Mouse (Mus musculus) left cerebral cortex, postnatal 4 days (tissue): ENCODE results near the gene Arfip1. TPM values are rescaled to one million over a fixed set of nuclear protein-coding genes. Genes with fewer than 3 reads are reported as not detected.

Experiments
- DNase-seq: peaks from one replicate; pipeline ENCODE4 v3.0.0-alpha.2; 2022
- intact Hi-C: fragments of 180-260 bp; cut with DNase I; formaldehyde crosslinking; loops from one replicate; pipeline ENCODE4 v1.15.1; 2025
- total RNA-seq, 2 experiments: library from RNA; stranded (reverse); gene quantifications; 2 replicates each; pipeline ENCODE4 v1.2.3; 2021

The Arfip1 gene
- 10 to 100 TPM; 14.8 TPM for total RNA-seq

DNA sequence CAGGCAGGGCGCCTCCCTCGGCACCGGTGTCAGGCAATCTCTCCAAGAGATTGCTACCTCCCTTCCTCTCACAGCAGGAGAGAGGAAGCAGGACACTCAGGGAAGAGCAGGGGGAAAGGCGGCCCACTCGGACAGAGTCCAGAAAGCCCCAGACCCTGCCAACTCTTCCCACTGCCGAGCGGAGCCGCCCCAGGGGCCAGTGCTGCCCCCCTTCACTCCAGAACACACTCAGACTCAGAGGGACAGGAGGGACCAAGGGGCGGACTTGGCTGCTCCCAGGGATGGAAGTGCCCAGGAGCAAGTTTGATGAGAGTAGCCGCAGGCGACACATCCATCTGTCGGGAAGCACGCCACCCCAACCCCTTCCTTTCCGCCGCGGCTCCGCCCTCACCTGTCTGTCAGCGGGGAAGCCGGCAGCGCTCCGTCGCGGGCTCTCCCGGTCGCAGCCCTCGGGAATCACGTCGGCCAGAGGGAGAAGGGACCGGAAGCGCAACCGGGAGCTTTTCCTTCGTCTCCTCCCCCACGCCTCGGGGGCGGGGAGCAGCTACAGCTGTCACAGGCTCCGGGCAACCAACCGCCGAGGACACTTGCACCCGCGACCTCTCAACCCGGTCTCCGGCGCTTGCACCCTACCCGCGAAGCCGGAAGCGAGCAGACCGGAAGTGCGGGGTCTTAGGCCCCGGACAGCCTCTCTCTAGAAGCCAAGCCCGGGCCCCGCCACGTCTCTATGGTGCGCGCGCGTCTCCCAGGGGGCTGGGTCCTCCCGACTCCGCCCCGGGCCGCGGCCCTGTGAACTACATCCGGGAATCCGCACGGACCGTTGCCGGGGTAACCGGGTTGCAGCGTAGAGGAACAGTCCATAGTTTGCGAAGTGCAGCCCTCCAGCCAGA lies at the start of gene Arfip1:
Gene Arfip1 (minus strand): TSS at position 603 of the 890 bp plus-strand sequence.
- DNase-seq: peak; percentile 99
- intact Hi-C loops: no loop called here

DNA sequence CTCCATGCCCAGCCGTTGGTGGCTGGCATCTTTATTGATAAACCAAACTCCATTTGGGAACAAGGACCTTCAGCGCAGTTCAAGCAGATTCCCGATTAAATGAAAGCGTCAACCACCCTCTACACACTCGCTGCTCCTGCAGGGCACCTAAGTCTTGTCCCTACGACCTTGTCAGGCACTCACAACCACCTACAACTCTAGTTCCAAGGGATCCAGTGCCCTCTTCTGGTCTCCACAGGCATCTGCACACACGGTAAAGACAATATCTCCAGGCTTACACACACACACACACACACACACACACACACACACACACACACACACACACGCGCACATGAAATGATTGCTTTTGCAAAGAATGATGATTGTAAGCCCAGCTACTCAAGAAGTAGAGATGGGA lies 49.2 kb upstream of the Arfip1 start:
- no peak for DNase-seq
- intact Hi-C loops: no loop called here

DNA sequence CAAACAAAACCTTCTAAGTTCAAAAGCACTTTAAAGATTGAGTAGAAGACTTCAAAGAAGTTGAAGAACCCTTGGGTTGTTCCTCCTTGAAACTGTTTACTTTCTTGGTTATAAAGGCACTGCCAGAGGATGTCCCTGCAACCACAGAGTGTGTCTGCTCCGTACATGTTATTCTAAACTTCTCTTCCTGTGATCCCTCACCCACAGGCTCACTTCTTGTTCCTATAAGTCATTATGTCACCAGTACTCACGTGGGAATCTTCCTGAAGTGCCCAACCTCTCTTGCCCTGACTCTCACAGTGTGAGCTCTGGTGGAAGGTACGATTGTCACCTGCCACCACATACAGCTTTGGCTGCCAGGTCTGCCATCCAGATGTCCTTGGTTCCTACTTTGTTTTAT lies 39.6 kb upstream of the Arfip1 start:
- intact Hi-C loops: no loop called here
- DNase-seq: no peak

DNA sequence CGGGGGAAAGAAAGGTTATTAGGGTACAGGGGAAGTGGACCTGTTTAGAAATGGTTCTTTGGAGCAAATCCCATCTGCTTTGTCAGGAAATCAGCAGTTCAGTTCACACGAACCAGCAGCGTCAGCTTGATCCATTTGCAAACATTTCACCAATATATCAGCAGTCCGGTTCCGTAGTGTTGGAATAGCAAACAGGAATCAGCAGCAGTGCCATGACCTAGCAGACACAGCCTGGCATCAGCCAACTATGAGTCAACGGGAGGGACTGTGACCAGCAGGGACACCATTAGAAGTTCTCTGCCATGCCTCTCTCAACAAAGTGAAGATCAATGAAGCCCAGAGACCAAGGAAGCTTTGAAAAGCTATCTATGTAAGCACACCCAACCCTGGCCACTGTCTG lies 37.3 kb upstream of the Arfip1 start:
- no peak for DNase-seq
- intact Hi-C loops: loop anchor here (10.0 kb wide), 2 partner anchors 245 to 1505 kb away; no protein-coding TSS in a partner anchor

DNA sequence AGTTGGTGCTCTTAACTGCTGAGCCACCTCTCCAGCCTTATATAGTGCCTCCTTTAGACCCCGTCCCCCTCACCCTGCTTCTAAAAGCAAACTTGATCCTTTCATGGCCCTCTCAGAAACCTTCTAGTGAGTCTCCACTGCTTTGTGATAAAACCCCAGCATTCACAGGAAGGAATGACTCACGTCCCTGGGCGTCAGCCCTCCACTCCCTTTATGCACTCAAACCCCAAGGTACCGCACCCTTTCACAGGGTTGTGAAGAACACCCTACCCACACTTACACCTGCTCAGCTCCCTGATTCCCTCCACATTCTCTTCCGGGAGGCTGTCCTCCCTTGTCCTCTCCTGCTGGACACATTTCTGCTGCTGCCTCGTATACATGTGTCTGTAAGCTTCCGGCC lies 36.6 kb upstream of the Arfip1 start:
- intact Hi-C loops: loop anchor here (10.0 kb wide), 2 partner anchors 246 to 1506 kb away; no protein-coding TSS in a partner anchor
- no peak for DNase-seq

DNA sequence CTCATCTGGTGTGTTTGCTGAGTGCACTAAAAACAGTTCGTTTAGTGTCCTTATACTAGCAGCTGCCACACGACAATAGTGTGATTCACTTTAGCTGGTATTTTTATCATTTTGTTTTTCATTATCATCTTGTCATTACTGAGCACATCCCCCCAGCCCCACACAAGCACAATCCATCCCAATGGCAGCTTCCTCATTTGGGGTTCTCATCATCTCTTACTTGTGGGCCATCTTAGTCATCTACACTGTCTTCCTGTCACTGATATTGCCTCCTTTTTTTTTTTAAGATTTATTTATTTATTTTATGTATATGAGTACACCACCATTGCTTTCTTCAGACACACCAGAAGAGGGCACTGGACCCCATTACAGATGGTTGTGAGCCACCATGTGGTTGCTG lies 36.2 kb upstream of the Arfip1 start:
- no peak for DNase-seq
- intact Hi-C loops: loop anchor here (10.0 kb wide), 2 partner anchors 246 to 1506 kb away; no protein-coding TSS in a partner anchor

DNA sequence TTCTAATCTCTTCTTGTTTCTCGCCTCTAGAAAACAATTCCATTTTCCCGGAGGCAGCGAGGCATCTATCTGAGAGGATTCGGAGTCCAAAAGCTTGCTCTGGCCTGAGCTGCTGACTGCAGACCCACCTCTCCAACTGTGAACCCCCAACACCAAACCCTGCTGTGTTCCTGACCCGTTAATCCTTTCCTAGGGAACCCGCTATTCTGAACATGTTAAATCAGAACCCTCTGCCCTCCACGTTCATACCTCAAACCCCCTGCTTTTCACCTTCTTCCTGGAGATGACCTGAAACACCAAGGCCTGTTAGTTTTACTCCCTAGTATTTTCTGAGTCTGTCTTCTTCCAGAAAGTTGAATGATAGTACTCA lies 33.4 kb upstream of the Arfip1 start:
- intact Hi-C loops: loop anchor here (10.0 kb wide), 2 partner anchors 249 to 1509 kb away; no protein-coding TSS in a partner anchor
- no peak for DNase-seq

DNA sequence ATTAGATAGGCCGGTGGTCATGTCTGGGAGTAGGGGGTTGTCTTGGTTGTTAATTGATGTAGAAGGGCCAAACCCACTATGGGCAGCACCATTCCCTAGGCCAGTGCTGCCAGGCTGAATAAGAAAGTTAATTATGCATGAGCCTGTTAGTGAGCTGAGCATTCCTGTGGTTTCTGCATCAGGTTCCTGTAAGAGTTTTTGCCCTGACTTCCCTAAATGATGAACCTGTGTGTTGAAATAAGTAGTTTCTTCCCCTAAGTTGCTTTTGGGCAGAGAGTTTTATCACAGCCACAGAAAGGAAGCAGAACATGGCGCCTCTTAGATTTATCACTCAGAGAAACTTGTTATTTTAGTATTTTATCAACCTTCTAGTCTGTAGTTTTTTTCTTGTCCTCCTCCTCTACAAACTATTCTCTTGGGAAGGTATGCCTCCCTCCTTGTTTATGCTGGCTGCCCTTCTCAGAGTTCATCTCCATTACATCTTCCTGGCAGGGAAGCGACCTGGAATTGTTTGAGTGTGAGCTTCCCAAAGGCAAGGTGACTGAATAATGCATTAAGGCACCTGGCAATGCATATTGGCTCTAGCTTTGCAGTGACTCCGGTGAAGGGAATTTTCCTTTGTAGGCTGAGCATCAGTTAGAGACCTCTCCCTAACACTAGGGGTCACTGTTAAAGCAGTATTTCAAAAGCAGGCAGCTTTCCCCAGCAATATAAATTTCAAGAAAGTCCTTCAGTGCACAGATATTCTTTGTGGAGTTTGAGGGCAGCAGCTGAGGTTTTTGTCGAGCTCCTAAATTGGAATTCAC lies 32.8 kb upstream of the Arfip1 start:
- DNase-seq: no peak
- intact Hi-C loops: loop anchor here (10.0 kb wide), 2 partner anchors 250 to 1510 kb away; no protein-coding TSS in a partner anchor

DNA sequence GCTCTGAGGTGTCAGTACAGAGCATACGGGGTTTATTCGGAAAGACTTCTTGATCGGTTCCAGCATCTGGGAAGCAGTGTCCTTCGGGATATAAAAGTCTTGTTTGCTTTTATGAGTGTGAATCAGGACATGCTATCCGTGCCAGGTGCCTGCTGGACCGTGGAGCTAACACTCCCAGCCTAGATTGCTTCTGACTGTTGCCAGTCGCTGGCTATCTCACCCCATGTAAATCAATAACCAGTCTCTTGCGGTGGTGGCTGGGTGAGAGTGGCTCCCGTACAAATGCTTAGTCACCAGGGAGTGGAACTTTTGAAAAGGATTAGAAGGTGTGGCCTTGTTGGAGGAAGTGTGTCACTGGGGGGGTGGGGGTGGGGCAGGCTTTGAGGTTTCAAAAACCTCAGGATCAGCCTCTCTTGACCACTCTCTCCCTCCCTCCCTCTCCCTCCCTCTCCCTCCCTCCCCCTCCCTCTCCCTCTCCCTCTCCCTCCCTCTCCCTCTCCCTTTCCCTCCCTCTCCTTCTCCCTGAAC lies 27.8 kb upstream of the Arfip1 start:
- intact Hi-C loops: loop anchor here (10.0 kb wide), 2 partner anchors 255 to 1515 kb away; no protein-coding TSS in a partner anchor
- DNase-seq: no peak

DNA sequence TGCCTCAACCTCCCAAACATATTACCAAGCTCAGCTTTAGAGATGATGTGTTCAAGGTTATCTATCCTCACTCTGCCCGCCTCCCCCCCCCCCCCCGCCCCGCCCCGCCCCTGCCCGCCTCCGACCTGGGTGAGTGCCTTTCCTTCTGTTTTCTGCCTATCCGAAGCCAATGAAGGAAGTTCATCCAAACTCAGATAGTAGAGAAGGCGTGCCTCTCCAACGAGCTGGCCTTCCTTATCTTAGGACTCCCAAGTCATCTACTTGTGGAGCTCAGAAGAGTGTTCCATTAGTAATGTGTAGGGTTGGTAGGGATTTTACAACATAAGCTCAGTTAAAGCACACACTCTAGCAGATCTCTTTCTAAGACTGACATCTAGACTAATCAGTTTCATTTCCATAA lies 20.8 kb upstream of the Arfip1 start:
- no peak for DNase-seq
- intact Hi-C loops: no loop called here

DNA sequence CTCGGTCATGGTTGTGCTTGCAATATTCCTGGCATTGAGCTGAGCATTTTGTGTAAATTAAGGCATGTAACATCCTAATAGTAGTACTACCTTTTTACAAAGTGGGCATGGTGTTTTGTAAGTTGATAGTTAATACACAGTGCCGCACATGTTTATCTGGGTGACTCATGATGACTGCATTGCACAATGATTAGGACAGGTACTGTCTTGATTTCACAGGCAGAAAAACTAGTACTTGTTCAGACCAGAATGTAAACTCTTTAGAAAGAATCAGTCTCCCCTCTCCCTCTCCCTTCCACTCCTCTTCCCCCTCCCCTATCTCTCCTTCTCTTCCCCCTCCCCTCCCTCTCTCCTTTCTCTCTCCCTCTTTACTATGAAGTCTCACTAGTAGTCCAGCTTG lies 20.3 kb upstream of the Arfip1 start:
- intact Hi-C loops: no loop called here
- no peak for DNase-seq

DNA sequence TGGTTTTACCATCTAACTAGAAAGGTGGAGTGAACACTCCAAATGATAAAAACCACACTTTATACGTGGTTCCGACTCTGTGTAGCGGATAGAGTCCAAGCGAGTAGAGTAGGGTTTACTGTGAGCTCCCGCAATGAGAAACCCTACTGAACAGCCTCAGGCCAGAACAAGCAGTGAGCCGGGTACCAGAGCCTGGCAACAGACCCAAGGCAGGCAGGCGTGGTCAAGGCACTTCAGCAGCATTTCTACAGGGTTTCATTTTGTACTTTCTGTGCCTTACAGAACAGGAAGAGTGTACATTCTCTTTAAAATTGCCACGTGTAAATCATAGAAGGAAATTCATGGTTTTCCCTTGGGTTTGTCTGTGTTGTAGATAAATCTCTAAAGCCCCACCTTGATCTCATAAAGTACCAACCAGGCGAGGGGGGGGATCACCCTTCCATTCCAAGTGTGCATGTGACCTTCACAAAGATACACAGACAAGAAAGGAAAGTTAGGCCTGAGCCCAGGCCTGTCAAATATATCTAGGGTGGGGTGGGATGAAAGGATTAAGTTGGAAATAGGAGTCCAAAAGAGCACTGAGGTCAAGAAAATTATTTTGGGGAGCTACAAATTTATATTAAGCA lies 19.6 kb upstream of the Arfip1 start:
- intact Hi-C loops: no loop called here
- no peak for DNase-seq

DNA sequence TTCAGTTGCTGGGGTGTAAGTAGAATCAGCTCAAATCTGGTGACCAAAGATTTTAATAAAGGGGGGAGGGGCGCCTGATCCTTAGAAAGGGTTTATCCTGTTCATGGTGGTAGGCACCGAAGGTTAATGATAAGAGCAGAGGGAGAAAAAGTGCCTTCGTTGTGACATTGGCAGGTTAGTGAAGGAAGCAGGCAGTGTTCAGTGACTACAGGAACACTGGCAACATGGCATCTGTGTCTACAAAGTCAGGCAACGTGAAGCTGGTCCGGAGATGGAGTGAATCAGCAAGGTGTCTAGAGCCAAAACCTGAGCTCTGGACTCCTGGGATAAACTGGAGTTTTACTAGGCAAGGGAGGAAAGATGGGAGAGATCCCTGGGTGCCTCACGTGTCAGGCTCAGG lies 16.3 kb upstream of the Arfip1 start:
- intact Hi-C loops: no loop called here
- DNase-seq: no peak

DNA sequence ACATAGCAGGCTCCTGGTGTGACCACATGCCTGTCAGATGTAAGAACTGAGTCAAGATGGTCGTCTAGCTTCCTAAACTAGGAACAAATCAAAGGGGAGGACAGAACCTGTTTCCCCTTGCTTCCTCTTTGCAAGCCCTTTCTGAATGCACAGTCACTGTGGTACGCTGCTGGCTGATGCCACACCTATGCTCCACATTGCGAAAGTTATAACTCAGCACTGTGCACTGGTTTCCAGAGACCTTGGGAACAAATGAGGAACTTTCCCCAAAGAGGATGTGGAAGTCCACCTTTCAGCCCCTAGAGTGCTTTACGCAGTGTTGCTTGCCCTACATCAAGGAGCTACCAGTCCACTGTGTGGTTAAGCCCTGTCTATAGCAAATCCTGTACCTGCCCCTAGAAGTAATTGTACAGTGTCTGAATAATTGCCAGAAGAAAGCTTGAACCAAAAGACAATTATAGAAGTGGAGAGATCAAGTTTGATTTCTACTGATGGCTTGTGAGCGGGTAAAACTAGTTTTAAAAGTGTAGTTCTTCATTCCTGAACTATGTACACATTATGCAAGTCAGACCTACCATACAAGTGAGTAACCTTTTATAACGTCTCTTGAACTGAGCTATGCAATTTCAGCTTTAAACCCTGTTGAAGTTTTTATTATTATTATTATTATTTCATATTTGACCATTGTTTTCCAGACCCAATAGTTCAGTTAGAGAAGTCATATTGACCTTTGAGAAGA lies 15.7 kb upstream of the Arfip1 start:
- intact Hi-C loops: no loop called here
- no peak for DNase-seq

DNA sequence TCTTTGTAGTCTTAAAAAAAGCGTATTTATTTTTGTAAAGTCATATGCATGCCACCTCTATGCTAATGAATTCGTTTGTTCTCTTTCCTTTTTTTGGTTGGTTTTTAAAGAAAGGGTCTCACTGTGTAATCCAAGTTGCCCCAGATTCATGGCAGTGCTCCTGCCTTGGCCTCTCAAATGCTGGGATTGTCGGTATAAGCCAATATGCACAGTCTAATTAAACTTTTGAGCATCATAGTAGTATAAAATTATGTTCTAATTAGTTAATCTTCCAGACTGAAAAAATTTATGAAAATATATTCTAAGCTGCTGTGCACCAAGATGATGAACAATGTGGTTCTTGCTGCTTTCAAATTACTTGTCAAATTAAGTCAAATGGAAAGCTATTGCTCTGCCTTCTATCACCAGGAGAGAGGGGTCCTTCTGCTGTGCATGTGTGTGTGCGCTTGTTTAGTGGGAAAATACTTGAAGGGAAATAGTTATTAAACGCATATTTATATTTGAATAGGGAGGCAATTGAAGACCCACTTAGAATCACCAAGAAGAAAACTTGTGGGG lies 13.3 kb upstream of the Arfip1 start:
- intact Hi-C loops: no loop called here
- no peak for DNase-seq

DNA sequence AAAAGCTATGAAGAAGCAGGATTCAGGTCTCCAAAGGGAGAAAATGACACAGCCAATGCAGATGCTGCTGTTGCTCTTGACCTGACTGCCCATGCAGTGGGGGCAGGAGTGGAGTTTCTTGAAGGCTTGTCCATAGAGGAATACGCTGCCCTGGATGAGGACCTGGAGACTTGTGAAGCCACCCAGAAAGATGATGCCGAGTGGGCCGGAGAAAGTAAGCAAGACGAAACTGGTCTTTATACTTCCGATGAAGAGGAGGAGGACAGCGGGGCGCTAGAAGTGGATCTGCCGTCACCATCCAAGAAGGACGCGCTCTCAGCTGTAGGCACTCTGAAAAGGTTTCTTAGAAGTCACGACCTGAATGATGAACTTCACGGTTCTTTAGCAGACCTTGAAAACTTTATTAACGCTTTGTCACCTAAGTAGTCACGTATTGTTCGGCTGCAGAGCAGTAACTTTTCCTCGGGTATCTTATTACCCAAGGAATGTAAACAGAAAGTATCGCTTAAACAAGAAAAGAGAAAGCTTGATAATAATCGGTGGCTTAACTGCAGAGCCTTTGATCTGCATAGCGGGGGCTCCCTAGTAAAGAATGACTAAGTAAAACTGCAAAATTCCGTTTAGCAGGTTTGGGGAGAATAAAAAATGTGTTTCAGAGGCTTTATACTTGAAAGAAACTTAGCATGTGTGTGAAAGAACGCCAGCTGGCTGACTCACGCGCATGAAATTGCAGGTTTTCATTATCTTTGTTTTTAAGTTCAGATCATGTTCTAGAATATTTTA lies 12.7 kb upstream of the Arfip1 start:
- DNase-seq: no peak
- intact Hi-C loops: no loop called here

DNA sequence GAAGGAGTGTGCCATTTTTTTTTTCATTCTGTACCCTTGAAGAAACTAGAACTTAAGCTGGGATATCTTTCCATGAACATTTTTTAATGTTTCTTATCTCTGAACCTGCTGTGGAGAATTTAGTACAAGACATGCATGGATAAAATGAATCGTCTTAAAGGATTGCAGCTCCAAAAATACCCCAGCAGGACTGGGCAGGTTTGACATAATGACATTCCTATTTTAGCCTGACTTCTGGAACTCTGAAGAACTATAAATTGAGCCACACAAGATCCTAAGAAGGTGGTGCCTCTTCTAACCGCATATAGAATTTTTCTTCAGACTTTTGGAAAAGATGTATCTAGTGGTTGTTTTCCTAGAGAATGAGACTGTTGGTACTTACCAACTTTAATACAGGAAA lies 10.8 kb upstream of the Arfip1 start, which contains the start of gene Tigd4:
Gene Tigd4 (plus strand): TSS at position 301 of the 400 bp plus-strand sequence.
- DNase-seq: no peak
- intact Hi-C loops: no loop called here

DNA sequence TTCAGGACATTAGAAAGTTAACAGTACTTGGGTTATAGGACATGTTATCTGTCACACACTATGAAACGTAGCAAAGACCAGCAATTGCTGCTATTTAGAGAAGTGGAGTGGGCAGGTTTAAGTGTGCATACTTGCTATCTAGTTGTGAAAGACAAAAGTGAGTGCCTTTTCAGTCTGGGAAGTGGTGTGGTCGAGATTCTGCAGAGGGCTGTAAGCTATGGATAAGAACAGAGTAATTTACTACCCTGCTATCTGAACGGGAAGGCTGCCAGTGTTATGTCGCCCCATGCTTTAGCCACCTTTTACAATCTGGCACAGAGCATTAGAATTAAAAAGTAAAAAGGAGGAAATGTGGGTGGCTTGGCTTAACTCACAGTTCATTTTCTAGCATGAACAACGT lies 4.3 kb upstream of the Arfip1 start:
- DNase-seq: no peak
- intact Hi-C loops: no loop called here

DNA sequence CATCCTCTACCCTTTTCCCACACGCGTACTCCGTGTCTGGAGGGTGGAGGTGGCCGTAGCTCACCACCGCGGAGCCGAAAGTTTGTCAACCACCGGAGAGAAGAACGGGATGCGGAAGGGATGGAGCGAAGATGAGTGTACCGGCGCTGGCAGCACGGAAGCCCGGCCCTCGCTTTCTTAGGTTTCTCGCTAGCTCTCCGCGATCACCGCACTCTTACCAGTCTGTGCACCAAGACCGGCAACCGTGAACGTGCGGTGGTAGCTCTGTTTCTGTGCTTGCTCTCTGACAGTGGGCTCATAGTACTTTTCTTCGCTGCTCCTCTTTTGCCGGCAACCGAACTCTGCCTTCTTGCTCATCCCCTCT lies 470 bp upstream of the Arfip1 start:
- no peak for DNase-seq
- intact Hi-C loops: no loop called here
